Mouse (Mus musculus): ENCODE data around the gene Apol11a. TPM values are rescaled to one million over a fixed set of nuclear protein-coding genes. Genes with fewer than 3 reads are reported as not detected.

Apol11a gene
- polyA plus RNA-seq, 1 experiment from 2014 or later, result not detected

GRCm38 (mm10) chr15:77563219-77563618 is 55.1 kb downstream of the Apol11a start:
- no peak for ATAC-seq (ENCODE audit: extremely low read depth, insufficient number of reproducible peaks, low FRiP score, low TSS enrichment)
- Histone ChIP-seq H3K27ac (replicated peaks) (no peak overlapping the region), H3K9ac (no peak overlapping the region), H3K4me3 (no peak overlapping the region), H3K4me1 (no peaks in the 10 kb centered on the region), H3K27me3 (replicated peaks) (no peaks in the 10 kb centered on the region), H3K4me2 (no peak overlapping the region), H3K9me3 (no peaks in the 10 kb centered on the region), H3K36me3 (no peaks in the 10 kb centered on the region)

Other genes with a start within 250 kb of the Apol11a start
- gene Rbfox2, start 201.3 kb upstream of the Apol11a start, polyA plus RNA-seq (2015; fragmentation: Nextera tagmentation; extraction: Ambion mirVana), result 64.8 and 69.1 TPM in 2 replicates
- gene Apol7a, start 109.2 kb upstream of the Apol11a start, polyA plus RNA-seq (2015; fragmentation: Nextera tagmentation; extraction: Ambion mirVana), result 0.15 and 0.33 TPM in 2 replicates
- 0.60 and 0.96 TPM in 2 replicates for gene Apol9a, start 97.1 kb upstream of the Apol11a start, polyA plus RNA-seq (2015; fragmentation: Nextera tagmentation; extraction: Ambion mirVana)
- not detected in 2 replicates for gene Apol7b, start 60.8 kb upstream of the Apol11a start, polyA plus RNA-seq (2015; fragmentation: Nextera tagmentation; extraction: Ambion mirVana)
- gene Apol10a, start 31.2 kb upstream of the Apol11a start, polyA plus RNA-seq (2015; fragmentation: Nextera tagmentation; extraction: Ambion mirVana), result not detected in 2 replicates
- 0.16 TPM in 1 of 2 replicates, not detected in the other for gene Apol7c, start 25.0 kb downstream of the Apol11a start, polyA plus RNA-seq (2015; fragmentation: Nextera tagmentation; extraction: Ambion mirVana)
- gene 1700025B11Rik, start 53.6 kb downstream of the Apol11a start, polyA plus RNA-seq (2015; fragmentation: Nextera tagmentation; extraction: Ambion mirVana), result not detected in 2 replicates
- gene Apol10b, start 87.9 kb downstream of the Apol11a start, polyA plus RNA-seq (2015; fragmentation: Nextera tagmentation; extraction: Ambion mirVana), result not detected in 2 replicates
- gene Gm36245, start 91.0 kb downstream of the Apol11a start, polyA plus RNA-seq (2015; fragmentation: Nextera tagmentation; extraction: Ambion mirVana), result not detected in 2 replicates
- 0.39 and 0.62 TPM in 2 replicates for gene Apol11b, start 135.0 kb downstream of the Apol11a start, polyA plus RNA-seq (2015; fragmentation: Nextera tagmentation; extraction: Ambion mirVana)
- gene Apol7e, start 190.6 kb downstream of the Apol11a start, polyA plus RNA-seq (2015; fragmentation: Nextera tagmentation; extraction: Ambion mirVana), result 0.08 TPM in 1 of 2 replicates, not detected in the other
- gene Apol9b, start 220.8 kb downstream of the Apol11a start, polyA plus RNA-seq (2015; fragmentation: Nextera tagmentation; extraction: Ambion mirVana), result 0.20 TPM in 1 of 2 replicates, not detected in the other
- gene Apol8, start 248.7 kb downstream of the Apol11a start, polyA plus RNA-seq (2015; fragmentation: Nextera tagmentation; extraction: Ambion mirVana), result 0.32 and 0.78 TPM in 2 replicates

All from heart, embryonic 13.5 days (tissue).